Mouse (Mus musculus) stomach, postnatal 0 days (tissue): Measurements from ENCODE around the gene B3gat3.

Experiments used
- CTCF ChIP-seq: IDR thresholded peaks from 2 replicates; pipeline ENCODE4 v1.5.1; 2016; ENCODE audit warnings: antibody characterized with exemption, low read depth, mild to moderate bottlenecking, moderate library complexity
- EP300 ChIP-seq: optimal IDR thresholded peaks from 2 replicates; pipeline ENCODE3; 2016; ENCODE audit warnings: antibody characterized with exemption

GRCm38 (mm10) chr19:8919684-8920072 is 496 bp upstream of the B3gat3 start:
- TF ChIP-seq CTCF (no peak), EP300 (no peak)
